Mouse (Mus musculus): ENCODE results near the gene Slc30a1.

The Slc30a1 gene

DNA sequence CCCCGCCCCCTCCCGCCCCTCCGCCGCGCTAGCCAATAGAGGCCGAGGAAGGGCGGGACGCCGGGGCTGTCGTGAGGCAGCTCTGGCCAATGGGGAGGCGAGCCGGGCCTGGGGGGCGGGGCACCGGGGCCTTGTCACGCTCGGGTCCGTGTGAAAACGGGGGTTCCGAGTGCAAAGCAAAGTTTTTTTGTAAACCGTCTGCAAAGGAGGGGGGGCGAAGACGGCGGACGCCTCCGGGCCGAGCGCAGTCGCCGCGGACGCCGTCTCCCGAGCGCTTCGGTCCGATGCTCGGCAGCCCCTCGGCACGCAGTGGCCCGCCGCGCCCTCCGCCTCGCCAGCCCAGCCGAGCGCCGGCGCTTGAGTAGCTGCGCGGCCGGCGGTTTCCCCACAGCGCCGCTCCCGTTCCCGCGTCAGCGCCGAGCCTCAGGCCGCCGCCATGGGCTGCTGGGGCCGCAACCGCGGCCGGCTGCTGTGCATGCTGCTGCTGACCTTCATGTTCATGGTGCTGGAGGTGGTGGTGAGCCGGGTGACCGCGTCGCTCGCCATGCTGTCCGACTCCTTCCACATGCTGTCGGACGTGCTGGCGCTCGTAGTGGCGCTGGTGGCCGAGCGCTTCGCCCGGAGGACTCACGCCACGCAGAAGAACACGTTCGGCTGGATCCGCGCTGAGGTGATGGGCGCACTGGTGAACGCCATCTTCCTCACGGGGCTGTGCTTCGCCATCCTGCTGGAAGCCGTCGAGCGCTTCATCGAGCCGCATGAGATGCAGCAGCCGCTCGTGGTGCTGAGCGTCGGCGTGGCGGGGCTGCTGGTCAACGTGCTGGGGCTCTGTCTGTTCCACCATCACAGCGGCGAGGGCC lies at the start of gene Slc30a1:
TSS of gene Slc30a1 (plus strand) at position 197 of the 860 bp plus-strand sequence.
- peak; percentile 92 for DNase-seq (ENCODE audit: low read depth, low spot score)

DNA sequence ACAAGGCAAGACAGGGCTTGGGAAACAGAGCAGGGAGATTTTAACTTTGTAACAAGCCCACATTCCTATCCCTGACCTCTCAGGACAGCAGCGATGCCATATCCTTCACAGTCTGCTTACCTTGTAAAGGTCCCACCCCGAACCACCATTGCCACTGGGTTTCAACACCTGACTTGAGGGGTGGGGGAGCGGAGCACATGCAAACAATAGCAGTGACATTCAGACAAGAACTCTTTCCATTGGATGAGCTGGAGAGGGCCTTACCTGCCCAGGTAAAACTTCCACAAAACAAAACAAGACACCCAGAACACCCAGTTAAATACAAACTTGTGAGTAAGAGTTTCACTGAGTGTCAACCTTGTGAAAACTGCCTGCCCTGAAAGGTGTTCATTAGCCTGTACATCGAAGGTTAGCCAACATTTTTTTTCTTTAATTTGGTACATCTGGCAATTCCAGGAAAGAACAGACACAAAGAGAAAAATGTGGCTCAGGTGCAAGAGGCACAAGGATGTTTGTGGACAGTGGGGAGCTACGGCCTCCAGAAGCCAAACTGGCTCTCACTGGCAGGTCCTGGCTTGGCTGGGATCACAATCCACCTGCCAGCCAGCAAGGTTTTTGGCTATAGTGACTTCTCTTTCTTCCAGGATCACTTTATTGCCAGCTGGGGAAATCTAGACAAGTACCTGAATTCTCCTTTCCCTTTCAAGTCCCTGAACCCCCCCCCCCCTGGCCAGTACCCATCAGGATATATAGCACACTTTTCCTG lies 49.5 kb upstream of the Slc30a1 start:
- DNase-seq (ENCODE audit: low read depth, low spot score), result no peak

DNA sequence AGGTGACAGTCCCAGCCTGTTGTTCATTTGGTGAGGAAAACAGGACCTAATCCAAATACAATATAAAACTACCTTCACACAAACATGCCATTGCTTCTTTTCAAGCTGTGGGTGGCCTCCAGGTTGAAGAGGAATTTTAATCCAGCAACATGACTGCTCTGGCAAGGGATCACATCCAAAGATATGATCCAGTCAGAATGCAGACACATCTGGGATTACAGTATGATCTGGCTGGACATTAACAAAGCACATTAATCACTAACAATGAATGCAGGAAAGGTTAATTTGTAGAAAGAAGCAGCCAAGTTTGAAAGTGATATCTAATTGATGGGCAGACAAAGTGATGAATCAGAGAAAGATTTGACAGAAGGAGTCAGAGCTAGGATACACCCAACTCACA lies 48.4 kb upstream of the Slc30a1 start:
- no peak for DNase-seq (ENCODE audit: low read depth, low spot score)

DNA sequence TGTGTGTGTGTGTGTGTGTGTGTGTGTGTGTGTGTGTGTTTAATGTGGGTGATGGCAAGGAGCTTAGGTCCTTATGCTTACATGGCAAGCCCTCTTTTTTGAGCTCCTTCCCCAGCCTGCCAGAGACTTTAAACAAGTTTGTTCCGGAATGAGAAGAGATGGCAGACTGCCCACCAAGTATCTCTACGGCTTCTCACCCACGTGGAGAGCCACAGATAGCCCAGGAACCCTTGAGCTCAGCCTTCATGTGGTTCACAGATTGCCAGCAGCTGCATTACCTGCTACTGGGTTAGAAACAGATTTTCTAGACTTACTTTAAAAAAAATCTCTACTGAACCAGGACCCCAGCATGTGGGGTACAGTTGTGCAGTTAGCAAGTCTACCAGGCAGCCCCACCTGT lies 46.7 kb upstream of the Slc30a1 start:
- DNase-seq (ENCODE audit: low read depth, low spot score), result no peak

DNA sequence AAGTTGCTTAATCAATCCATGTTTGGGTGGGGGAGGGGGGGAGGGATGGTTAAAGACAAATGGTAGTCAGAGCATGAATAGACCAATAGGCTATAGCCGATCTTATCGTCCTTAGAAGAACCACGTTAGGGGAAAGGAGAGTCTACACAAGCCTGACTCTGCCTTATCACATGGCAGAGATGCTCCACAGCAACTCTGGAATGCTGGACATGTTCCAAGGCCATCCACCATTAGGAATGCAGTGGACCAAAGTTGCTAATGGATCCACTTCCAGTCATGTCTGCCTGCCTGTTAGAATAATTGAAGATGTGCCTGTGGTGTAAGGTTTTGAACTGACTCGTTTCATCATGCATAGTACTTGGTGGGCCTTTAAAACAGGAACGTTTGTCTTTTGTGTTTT lies 45.3 kb upstream of the Slc30a1 start:
- no peak for DNase-seq (ENCODE audit: low read depth, low spot score)

DNA sequence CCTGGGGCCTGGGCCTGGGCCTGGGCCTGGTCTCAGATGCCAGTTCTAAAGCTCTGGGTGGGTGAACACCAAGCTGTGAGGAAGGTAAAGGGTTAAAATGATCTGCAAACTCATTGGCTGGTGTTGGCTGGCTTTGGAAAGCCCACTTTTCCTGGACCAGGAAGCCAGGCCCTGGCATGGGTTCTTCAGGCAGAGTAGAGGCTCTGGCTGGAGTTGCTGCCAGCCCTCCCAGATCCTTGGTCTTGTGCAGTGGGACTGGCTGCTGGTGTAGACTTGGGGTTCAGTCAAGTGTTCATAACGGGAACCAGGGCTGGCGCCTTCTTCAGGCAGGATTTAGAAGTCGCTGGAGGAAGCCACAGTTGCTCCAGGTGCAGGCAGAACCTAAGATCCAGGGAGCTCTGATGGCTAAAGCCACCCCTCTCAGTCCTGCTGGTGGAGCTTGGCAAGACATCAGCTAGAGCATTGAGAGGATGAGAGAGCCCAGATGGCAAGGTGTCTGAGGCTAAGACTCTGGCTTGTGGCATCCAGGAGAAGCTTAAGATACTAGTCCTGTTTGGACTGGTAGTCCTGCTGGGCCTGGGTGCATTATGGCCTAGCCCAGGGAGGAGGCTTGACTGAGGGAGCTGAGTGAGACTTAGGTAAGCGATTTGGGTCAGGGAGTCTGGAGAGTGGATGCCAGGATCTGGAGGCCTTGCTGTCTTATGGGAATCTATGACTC lies 42.6 kb upstream of the Slc30a1 start:
- no peak for DNase-seq (ENCODE audit: low read depth, low spot score)

DNA sequence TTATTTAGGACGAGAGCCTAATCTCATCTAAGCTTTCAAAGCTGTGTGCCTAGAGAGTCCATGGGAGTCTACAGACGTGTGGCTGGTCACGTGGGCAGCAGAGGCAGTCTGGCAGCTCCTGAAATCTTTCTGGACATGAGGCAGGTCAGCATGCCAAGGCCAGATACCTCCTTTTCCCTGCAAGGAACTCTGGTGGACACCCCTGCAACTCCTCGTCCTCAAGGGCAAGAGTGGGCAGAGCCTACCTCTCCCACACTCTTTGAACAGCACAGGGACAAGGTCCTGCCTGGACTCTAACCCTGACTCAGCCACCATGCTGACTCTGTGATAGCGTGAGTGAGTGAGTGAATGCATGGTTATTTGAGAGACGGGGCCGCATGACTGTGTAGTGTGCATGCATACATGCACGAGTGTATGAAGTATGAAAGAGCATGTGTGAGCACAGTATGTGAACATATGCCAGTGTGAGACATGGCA lies 42.0 kb upstream of the Slc30a1 start:
- DNase-seq (ENCODE audit: low read depth, low spot score), result no peak

DNA sequence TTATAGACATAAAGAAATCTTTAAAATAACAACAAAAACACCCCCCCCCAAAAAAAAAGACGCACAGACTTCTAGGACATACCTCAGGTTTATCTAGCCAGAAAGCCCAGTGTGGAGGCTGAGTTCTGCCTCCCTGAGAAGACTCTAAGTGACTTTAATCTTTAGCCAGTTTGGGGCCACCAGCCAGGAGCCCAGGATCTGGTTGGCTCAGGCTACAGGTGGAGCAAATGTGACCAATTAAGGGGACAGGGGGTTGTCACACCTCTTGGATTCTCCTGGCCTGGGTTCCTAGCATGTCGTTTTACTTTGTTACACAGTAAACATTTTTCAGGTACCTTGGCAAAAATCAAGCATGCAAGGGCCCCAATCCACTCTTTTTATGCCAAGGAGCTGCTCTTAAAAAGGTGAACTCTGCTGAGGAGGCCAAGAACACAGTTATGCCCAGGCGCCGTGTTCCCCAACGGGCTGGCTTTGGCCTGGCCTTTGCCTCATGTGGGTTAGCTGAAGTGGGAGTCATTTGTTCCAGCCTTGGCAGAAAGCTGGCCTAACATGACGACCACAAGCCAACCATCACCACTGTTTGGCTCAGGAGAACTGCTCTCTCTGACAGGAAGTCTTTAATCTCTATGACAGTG lies 34.4 kb upstream of the Slc30a1 start:
- no peak for DNase-seq (ENCODE audit: low read depth, low spot score)

DNA sequence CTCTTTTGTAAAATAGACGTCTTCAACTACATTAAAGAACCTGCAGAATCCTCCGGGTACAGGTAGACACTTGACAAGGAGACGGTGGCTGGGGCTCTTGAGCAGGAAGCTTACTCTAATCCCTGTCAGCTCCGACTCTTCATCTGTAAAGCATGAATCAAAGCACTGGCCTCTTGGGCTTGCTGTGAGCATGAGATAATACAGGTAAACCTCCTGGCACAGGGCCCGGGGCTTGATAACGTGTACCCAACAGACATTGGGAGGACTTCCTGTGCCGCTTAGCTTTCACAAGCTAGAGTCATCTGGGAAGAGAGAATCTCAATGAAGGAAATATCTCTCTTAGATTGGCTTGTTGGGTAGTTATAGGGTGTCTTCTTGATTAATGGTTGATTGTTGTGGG lies 31.6 kb upstream of the Slc30a1 start:
- no peak for DNase-seq (ENCODE audit: low read depth, low spot score)

DNA sequence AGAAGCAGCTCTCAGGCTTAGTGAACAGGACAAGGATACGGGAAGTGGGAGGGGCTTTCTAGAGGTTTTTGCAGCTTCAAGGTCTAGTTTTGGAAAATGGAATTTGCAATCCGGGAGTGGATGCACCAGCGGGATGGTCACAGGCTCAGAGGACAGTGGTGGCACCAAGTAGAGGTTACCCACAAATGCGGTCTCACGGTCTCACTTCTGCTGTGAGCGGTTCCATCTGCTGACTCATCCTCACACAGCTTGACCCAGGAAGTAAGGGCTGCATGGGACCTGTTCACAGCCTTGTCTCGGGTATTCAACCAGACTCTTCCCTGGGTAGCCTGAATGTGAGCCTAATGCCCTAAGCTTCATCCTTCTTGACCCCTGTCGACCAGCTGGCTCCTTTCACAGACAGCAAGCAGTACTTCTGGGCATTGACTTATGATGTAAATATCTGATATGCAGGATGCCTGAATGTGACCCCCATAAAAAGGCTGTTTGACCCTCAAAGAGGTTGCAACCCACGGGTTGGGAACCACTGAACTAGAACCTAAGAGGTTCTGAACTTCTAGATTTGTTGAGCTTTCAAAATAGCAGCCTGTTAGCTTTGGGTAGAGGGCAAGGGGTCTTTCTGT lies 30.8 kb upstream of the Slc30a1 start:
- no peak for DNase-seq (ENCODE audit: low read depth, low spot score)

DNA sequence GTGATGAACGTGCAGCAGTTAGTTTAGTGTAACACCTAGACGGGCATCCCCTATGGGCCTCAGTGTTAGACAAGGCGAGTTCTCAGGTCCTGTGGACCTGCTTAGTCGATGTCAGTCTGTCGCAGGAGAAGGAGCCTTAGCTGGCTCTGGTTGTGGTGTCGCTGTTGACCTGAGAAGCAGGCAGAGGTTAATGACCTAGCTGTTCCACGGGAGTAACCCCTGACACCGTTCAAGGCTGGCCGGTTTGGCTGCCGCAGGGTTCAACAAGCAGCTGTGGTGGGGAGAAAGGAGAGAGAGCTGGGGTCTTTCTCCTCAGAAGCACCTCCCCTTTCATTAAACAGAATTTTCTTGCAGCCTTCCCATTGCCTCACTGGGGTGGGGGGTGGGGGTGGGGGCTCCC lies 28.9 kb upstream of the Slc30a1 start:
- DNase-seq (ENCODE audit: low read depth, low spot score), result no peak

DNA sequence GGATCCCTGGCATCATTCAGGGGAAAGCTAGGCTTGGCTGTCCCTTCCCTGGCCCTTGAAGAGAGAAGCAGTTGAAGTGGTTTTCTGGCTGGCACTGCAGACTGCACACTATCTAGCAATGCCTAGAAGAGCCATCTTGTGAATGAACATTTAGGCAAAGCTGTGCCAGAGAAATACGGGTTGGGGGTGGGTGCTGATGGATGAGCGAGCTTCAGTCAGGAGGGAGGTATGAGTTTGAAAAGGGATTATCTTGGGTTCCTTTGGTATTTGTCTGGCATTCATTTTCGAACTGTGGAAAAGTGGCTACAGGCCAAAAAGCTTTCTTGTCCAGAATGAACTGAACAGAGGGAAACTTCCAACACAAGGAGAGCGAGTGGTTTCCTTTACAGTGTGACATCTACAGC lies 28.0 kb upstream of the Slc30a1 start:
- no peak for DNase-seq (ENCODE audit: low read depth, low spot score)

DNA sequence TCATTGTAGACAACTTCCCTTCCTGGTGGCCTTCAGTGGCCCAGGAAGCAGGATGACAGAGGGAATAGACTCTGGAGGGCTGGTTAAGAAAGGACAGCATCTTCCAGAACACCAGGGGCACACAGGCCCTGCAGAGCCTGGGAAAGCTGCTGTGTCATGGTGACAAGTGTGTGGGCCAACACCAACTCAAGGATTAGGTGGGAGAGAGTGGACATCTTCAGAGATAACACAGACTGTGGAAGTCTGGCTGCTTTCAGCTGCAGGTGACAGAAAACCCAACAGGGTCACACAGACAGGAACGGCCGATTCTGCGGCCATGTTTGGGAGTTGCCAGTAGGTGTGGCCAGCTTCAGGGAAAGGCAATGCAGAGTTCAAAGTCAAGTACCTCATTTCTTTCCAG lies 26.3 kb upstream of the Slc30a1 start:
- no peak for DNase-seq (ENCODE audit: low read depth, low spot score)

DNA sequence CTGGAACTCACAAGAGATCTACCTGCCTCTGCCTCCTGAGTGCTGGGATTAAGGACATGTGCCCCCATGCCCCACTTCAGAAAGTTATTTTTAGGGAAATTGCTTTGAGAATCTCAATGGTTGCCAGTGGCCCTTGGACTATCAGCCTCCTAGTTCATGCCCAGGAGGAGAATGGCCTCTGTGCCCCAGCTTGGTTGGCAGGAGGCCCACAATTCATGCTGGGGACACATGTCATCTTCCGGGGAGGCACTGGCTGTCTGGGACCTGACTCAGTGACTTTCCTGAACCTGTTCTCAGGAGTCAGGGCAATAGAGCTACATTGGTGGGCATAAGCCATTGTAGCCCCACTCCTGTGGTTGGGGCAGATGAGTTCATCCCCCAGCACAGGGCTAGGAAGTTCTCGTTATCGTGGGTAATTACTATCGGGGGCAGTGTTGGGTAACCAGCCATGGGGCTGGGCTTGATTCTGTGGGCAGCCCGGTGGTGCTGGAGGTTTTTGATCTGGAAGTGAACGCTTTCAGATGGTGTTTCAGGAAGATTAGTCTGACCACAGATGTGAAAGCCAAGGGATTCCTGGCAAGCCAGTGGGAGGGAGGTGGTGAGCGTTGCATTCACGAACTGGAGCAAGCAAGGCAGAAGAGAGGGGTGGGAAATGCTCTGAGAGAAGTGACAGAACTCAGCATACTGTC lies 25.5 kb upstream of the Slc30a1 start:
- no peak for DNase-seq (ENCODE audit: low read depth, low spot score)

DNA sequence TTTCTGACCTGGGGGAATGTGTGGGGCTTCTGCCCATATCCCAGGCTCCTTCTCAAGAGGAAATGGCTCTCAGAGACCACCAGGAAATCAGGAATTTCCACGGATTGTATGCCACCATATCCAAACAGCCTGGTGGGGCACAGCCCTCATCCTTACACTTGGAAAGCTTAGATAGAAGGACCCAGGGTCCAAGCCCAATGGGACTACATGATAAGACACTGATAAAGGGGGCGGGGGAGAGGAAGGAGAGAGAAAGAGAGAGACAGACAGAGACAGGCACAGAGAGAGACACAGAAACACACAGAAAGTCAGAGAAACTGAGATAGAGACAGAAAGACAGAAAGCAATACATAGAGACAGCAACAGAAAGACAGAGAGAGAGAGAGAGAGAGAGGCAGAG lies 24.9 kb upstream of the Slc30a1 start:
- no peak for DNase-seq (ENCODE audit: low read depth, low spot score)

DNA sequence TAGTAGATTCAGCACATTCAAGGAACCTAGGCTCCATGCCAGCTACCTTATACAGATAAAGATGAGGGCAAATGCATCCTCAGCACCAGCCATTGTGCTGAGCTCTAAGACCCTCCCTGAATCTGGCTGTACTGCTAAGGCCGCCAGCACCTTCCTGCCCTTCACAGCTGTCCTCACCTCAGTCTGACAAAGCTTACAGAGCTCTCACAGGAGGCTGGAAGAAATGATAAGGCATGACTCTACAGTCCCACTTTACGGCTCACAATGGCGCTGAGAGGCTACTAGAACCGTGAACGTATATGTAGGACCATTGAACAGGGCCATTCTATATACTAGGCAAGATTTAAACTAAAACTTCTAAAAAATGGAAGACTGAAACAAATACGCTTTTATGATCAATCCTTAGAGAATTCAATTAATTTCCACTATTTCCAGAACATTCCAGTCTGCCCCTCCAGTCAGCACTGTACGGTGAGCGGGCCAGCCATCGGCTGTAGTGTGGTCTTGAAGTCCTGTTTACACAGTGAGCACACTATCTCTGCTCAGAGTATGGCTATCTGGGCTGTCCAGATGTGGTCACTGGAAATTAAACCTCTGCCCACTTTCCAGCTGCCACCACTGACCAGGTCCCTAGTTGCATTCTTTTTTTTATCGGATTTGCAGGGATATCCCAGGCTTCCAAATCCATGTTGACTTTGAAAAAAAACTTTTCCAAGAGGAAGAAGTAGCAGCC lies 23.9 kb upstream of the Slc30a1 start:
- no peak for DNase-seq (ENCODE audit: low read depth, low spot score)

DNA sequence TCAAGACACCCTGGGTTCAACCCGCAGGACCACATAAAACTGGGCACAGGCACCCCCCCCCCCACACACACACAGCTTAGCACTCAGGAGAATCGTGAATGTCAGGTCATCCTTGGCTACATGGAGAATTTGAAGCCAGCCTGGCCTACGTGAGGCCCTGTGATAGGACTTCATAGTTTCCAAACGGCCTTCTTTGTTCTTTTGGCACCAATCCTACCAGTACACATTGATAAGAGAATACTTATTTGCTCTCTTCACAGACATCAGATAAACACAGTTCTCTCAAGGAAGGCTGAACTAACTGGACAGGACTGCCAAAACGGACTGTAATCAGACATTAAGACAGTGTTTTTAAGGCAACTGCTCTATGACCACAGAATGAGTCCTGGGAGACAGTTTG lies 22.9 kb upstream of the Slc30a1 start:
- DNase-seq (ENCODE audit: low read depth, low spot score), result no peak

DNA sequence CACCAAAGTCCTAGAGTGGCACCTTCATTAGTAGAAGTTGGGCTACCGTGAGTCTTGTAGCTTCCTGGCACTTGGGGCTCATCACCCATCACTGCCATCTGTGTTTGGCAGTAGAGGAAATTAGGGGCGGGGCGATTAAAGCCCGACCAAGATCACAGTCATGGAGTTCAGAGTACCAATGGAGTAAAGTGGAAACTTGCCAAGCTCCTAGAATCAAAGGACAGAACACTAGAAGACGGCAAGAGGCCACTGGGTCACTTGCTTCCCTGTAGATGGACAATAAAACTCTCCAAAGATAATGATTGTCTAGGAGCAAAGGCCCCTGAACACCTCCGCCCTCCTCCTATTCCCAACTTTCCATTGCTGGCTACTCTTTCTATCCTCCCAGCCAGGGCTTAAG lies 14.7 kb upstream of the Slc30a1 start:
- DNase-seq (ENCODE audit: low read depth, low spot score), result no peak

DNA sequence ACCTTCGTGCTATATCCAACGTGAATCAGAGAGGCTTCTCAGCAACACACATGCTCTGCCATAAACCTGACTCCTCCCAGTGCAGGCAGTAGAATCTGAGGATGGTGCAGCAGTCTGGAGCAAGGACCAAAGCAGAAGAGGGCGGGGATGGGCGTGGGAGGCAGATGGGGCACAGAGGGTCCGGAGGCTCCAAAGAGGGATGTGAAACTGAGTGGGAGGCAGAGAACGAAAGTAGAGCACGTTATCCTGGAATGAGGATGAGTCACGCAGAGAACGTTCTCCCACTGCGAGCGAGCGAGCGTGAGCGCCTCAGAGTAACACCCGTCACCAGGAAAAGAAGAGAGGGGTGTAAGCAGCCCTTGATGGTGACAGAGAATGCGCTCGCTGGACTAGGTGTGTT lies 12.2 kb upstream of the Slc30a1 start:
- DNase-seq (ENCODE audit: low read depth, low spot score), result no peak

DNA sequence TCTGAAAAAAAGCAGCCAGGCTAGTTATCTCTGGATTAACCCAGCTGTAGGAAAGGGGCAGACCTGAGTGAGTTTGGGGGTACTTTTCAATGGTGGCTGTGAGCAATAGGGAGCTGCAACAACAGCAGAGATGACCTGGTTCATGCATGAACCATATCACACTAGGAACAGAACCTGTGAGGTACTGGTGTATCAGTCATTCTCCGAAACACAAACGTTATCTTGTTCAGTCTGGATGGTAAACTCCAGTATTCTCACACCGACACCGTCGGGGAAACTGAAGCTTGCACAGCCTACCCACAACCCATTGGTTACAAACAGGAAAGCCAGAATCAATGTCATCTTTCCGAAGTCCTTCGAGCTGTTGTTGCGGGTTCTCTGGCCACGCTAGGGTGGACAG lies 11.7 kb upstream of the Slc30a1 start:
- DNase-seq (ENCODE audit: low read depth, low spot score), result no peak
